Mouse (Mus musculus) myocyte (in vitro differentiated cells): ENCODE measurements at regions not wholly inside any gene's neighbourhood (a gene's known extent, or its start where the extent isn't known, plus 50 kb on each side); places are given as distances from the start of the nearest gene placed in this dataset.

ENCODE experiments used
- CEBPB ChIP-seq: IDR thresholded peaks from 2 replicates; pipeline ENCODE4 v1.6.1; 2011; ENCODE audit warnings: mild to moderate bottlenecking, moderate library complexity; ENCODE audit not compliant: poor library complexity, insufficient read depth, severe bottlenecking
- E2F4 ChIP-seq: IDR thresholded peaks from one replicate; pipeline ENCODE4 v1.6.1; 2011; ENCODE audit warnings: mild to moderate bottlenecking, control low read depth, moderate library complexity; ENCODE audit not compliant: insufficient read depth
- MAX ChIP-seq: IDR thresholded peaks from one replicate; pipeline ENCODE4 v1.6.1; 2011; ENCODE audit warnings: low read depth, mild to moderate bottlenecking, control low read depth
- MYOD1 ChIP-seq, 3 experiments: IDR thresholded peaks; one replicate each; pipeline ENCODE4 v1.6.1; 2011; ENCODE audit warnings: control low read depth in 2 of 3, low read depth in 2 of 3, mild to moderate bottlenecking in 2 of 3, moderate library complexity in 1 of 3; ENCODE audit not compliant: insufficient read length in 2 of 3, control insufficient read depth in 1 of 3
- MYOG ChIP-seq, 3 experiments: IDR thresholded peaks; one replicate each; pipeline ENCODE4 v1.6.1; 2011; ENCODE audit warnings: control low read depth in 2 of 3, low read depth in 2 of 3, mild to moderate bottlenecking in 2 of 3; ENCODE audit not compliant: insufficient read length in 2 of 3, control insufficient read depth in 1 of 3, insufficient read depth in 1 of 3
- POLR2A ChIP-seq: IDR thresholded peaks from one replicate; pipeline ENCODE4 v1.6.1; 2011; ENCODE audit warnings: low read depth, mild to moderate bottlenecking, control low read depth, moderate library complexity; ENCODE audit not compliant: insufficient read length
- POLR2AphosphoS2 ChIP-seq: IDR thresholded peaks from one replicate; pipeline ENCODE4 v1.6.1; 2011; ENCODE audit warnings: low read depth, control low read depth; ENCODE audit not compliant: insufficient read length
- REST ChIP-seq: IDR thresholded peaks from one replicate; pipeline ENCODE4 v1.6.1; 2011; ENCODE audit warnings: mild to moderate bottlenecking, control low read depth, moderate library complexity; ENCODE audit not compliant: insufficient read depth, insufficient read length
- SRF ChIP-seq: IDR thresholded peaks from one replicate; pipeline ENCODE4 v1.6.1; 2011; ENCODE audit warnings: low read depth; ENCODE audit not compliant: control insufficient read depth, insufficient read length
- TCF12 ChIP-seq: IDR thresholded peaks from one replicate; pipeline ENCODE4 v1.6.1; 2011; ENCODE audit warnings: mild to moderate bottlenecking, control low read depth; ENCODE audit not compliant: poor library complexity, insufficient read depth, severe bottlenecking
- TCF3 ChIP-seq: IDR thresholded peaks from one replicate; pipeline ENCODE4 v1.6.1; 2011; ENCODE audit warnings: low read depth, control low read depth; ENCODE audit not compliant: insufficient read length
- USF1 ChIP-seq: IDR thresholded peaks from one replicate; pipeline ENCODE4 v1.6.1; 2011; ENCODE audit warnings: low read depth, mild to moderate bottlenecking, control low read depth, moderate library complexity

GRCm38 (mm10) chr6:93246498-93247242 is 303.4 kb upstream of the Adamts9 start:
- TF ChIP-seq CEBPB: no peak
- TF ChIP-seq POLR2AphosphoS2: no peak
- TF ChIP-seq TCF12: no peak
- no peak for TF ChIP-seq POLR2A
- no peak for TF ChIP-seq USF1
- TF ChIP-seq E2F4: no peak
- TF ChIP-seq MAX: no peak
- TF ChIP-seq MYOG (IDR thresholded peaks at IDR 0.05; ENCODE audit: control insufficient read depth in 1 of 3, insufficient read depth in 1 of 3, insufficient read length in 2 of 3, low read depth in 2 of 3): no peak
- TF ChIP-seq MYOD1 (IDR thresholded peaks at IDR 0.05; ENCODE audit: control insufficient read depth in 1 of 3, insufficient read length in 2 of 3, low read depth in 2 of 3): no peak
- no peak for TF ChIP-seq SRF
- TF ChIP-seq REST: no peak
- no peak for TF ChIP-seq TCF3
